ENCODE assay signal across 22 mouse cellular contexts in genomic region chr2:6646325-6646724, GRCm38 (mm10).
DNase-seq lines count a peak whose midpoint lies in the region; TF ChIP-seq lines count a peak whose summit lies in the region.
"Had no signal": no experiment of that assay in that cellular context is flagged by ENCODE, and none has a peak within 500 bp of the region (broad histone marks: within the 10 kb centered on the region; RNA-seq: fewer than 3 reads in every experiment).

No protein-coding gene starts in this region.

- TF ChIP-seq CTCF in liver, adult 2 months (IDR thresholded peaks at IDR 0.05; ENCODE audit: low read depth, low read length): no peak
- TF ChIP-seq CTCF in lung, adult 2 months (IDR thresholded peaks at IDR 0.05; ENCODE audit: insufficient read depth, low read length): no peak
- no peak for TF ChIP-seq CTCF in CH12.LX (conservative IDR thresholded peaks at IDR 0.05 in 1 of 2, IDR thresholded peaks at IDR 0.05 in 1 of 2; ENCODE audit: low read depth in 2 of 2, low read length in 2 of 2)

- no peaks in the 10 kb centered on the region for H3K79me2 ChIP-seq in liver, adult 2 months (ENCODE audit: control insufficient read depth, insufficient read depth, low read length)
- peaks cover 18% of the 10 kb centered on the region for H3K79me2 ChIP-seq in CH12.LX (replicated peaks; ENCODE audit: control insufficient read depth, extremely low read depth, insufficient read depth, poor library complexity, severe bottlenecking)

- no peak overlapping the region for H3K27ac ChIP-seq in liver, adult 2 months (replicated peaks; ENCODE audit: insufficient read depth, low read depth, low read length)
- peak overlapping the region; percentile 41; the same call in 1 of the 2 replicates for H3K27ac ChIP-seq in CH12.LX (ENCODE audit: insufficient read depth, low read depth)
- H3K27ac ChIP-seq: embryonic facial prominence, embryonic 13.5 days; embryonic facial prominence, embryonic 15.5 days; forebrain, embryonic 10.5 days; forebrain, embryonic 12.5 days had no signal

- H3K36me3 ChIP-seq in liver, adult 2 months (ENCODE audit: control insufficient read depth, insufficient read depth, low read length): no peaks in the 10 kb centered on the region
- H3K36me3 ChIP-seq in CH12.LX (replicated peaks in 1 of 2; ENCODE audit: control insufficient read depth in 1 of 2, insufficient read depth in 1 of 2, low read length in 1 of 2): peaks cover 0 to 27% of the 10 kb centered on the region in 2 experiments
- H3K36me3 ChIP-seq: embryonic facial prominence, embryonic 13.5 days; embryonic facial prominence, embryonic 15.5 days; forebrain, embryonic 10.5 days; forebrain, embryonic 12.5 days; G1E had no signal

- no peak overlapping the region for H3K4me3 ChIP-seq in liver, adult 2 months (ENCODE audit: insufficient read depth, low read depth, low read length)
- no peak overlapping the region for H3K4me3 ChIP-seq in lung, adult 2 months (replicated peaks; ENCODE audit: extremely low read depth, low read depth, low read length)
- H3K4me3 ChIP-seq in CH12.LX (replicated peaks in 1 of 3; ENCODE audit: low read depth in 2 of 3, low read length in 2 of 3, poor library complexity in 1 of 3): no peak overlapping the region
- H3K4me3 ChIP-seq: embryonic facial prominence, embryonic 13.5 days; embryonic facial prominence, embryonic 15.5 days; erythroblast, embryonic 14.5 days; forebrain, embryonic 10.5 days; forebrain, embryonic 12.5 days had no signal

- H3K9me3 ChIP-seq in CH12.LX (replicated peaks; ENCODE audit: low read length): no peaks in the 10 kb centered on the region
- H3K9me3 ChIP-seq: embryonic facial prominence, embryonic 13.5 days; embryonic facial prominence, embryonic 15.5 days; forebrain, embryonic 10.5 days; forebrain, embryonic 12.5 days; G1E had no signal

- no peak for TF ChIP-seq EP300 in CH12.LX (IDR thresholded peaks at IDR 0.05; ENCODE audit: low read length)

- no peak overlapping the region for H3K9ac ChIP-seq in liver, adult 2 months (ENCODE audit: low read depth, low read length)
- peak overlapping the region; percentile 53; the same call in 1 of the 2 replicates for H3K9ac ChIP-seq in CH12.LX (ENCODE audit: insufficient read depth, low read depth)
- H3K9ac ChIP-seq: embryonic facial prominence, embryonic 13.5 days; embryonic facial prominence, embryonic 15.5 days; forebrain, embryonic 12.5 days had no signal

- H3K4me2 ChIP-seq in CH12.LX (ENCODE audit: insufficient read depth, low read depth, poor library complexity, severe bottlenecking): peak overlapping the region; percentile 96
- H3K4me2 ChIP-seq: embryonic facial prominence, embryonic 13.5 days; embryonic facial prominence, embryonic 15.5 days; forebrain, embryonic 12.5 days had no signal

- WGBS in liver, adult 2 months: 13% methylated on average over 3 of the region's 3 CpGs
- WGBS in lung, adult 2 months: 65% methylated on average over 3 of the region's 3 CpGs

- no peak for TF ChIP-seq RAD21 in CH12.LX (IDR thresholded peaks at IDR 0.05; ENCODE audit: low read depth, low read length)

- peaks cover 6% of the 10 kb centered on the region; the same call in 1 of the 2 replicates for H3K4me1 ChIP-seq in liver, adult 2 months (ENCODE audit: control insufficient read depth, insufficient read depth, low read length)
- no peaks in the 10 kb centered on the region for H3K4me1 ChIP-seq in lung, adult 2 months (ENCODE audit: control insufficient read depth, insufficient read depth, low read length)
- H3K4me1 ChIP-seq in CH12.LX (ENCODE audit: control insufficient read depth in 1 of 2, insufficient read depth in 2 of 2): peaks cover 24 to 81% of the 10 kb centered on the region in 2 experiments
- H3K4me1 ChIP-seq: embryonic facial prominence, embryonic 13.5 days; embryonic facial prominence, embryonic 15.5 days; forebrain, embryonic 10.5 days had no signal

- TF ChIP-seq POLR2A in liver, adult 2 months (IDR thresholded peaks at IDR 0.05; ENCODE audit: extremely low read depth, insufficient read depth, low read length): no peak
- TF ChIP-seq POLR2A in lung, adult 2 months (IDR thresholded peaks at IDR 0.05; ENCODE audit: borderline replicate concordance, extremely low read depth, low read depth, low read length): no peak
- TF ChIP-seq POLR2A in CH12.LX (IDR thresholded peaks at IDR 0.05; ENCODE audit: low read depth, low read length): no peak

- in situ Hi-C loops in CH12.LX (cut with MboI; ENCODE audit: low pct_ligation_motif_present, low pct_unique_long_range_greater_than_20kb, low sequenced_read_pairs): no loop called here

- no peaks in the 10 kb centered on the region for H3K27me3 ChIP-seq in liver, adult 2 months (ENCODE audit: control insufficient read depth, insufficient read depth, low read length)
- no peaks in the 10 kb centered on the region for H3K27me3 ChIP-seq in CH12.LX (replicated peaks)
- H3K27me3 ChIP-seq: embryonic facial prominence, embryonic 13.5 days; embryonic facial prominence, embryonic 15.5 days; forebrain, embryonic 12.5 days had no signal

- dilution Hi-C loops in CH12.LX (cut with MboI; ENCODE audit: extremely low pct_ligation_motif_present, extremely low pct_unique_long_range_greater_than_20kb, low sequenced_read_pairs): no loop called here

- peak; percentile 93 for DNase-seq in liver, adult 2 months (ENCODE audit: extremely low read depth, low read depth, low spot score)
- no peak for DNase-seq in liver
- DNase-seq in lung, postnatal 25 days (ENCODE audit: low spot score): peak; percentile 5
- no peak for DNase-seq in lung, adult 2 months
- DNase-seq in CH12.LX (ENCODE audit: extremely low read depth): no peak
- peak; percentile 43 for DNase-seq in Muller cell, postnatal 12 days (ENCODE audit: inconsistent ontology term)
- no peak for DNase-seq in embryo, embryonic 10.5 days (ENCODE audit: low spot score)
- no peak for DNase-seq in right cerebral cortex, postnatal 25 days
- DNase-seq: adrenal gland, postnatal 14 days; adrenal gland, postnatal 36 days; cerebellum, adult 11-12 months; cerebellum, adult 2 months; cerebellum, adult 9-10 months; cerebellum, postnatal 10 days; cerebellum, postnatal 25 days; embryo, embryonic 11 days had no signal

TF ChIP-seq in CH12.LX, 34 proteins besides CTCF, POLR2A, EP300 and RAD21:
- no peak for TF ChIP-seq TCF12 (IDR thresholded peaks at IDR 0.05; ENCODE audit: low read depth, low read length)

Comparison
In these comparisons a context has a peak if more than half of its experiments do, and no peak if none do; other contexts are left out.
1. DNase-seq: peak in liver, adult 2 months (single experiment), lung, postnatal 25 days (single experiment) and Muller cell, postnatal 12 days (single experiment); none in liver (single experiment), lung, adult 2 months (single experiment), CH12.LX (single experiment), embryo, embryonic 10.5 days (single experiment) and right cerebral cortex, postnatal 25 days (single experiment).